Mouse (Mus musculus): ENCODE results near the gene Usp28. TPM values are rescaled to one million over a fixed set of nuclear protein-coding genes. Genes with fewer than 3 reads are reported as not detected.

Usp28 gene
- 10.5 and 14.8 TPM in 2 replicates for polyA plus RNA-seq (2012)

- no peak for TF ChIP-seq GATA1 (IDR thresholded peaks at IDR 0.05; ENCODE audit: low read length)
These were observed at the start of gene Usp28 for GRCm38 (mm10) chr9:48984845-48985707. TSS of gene Usp28 (plus strand) at chr9:48985375.

- TF ChIP-seq GATA1 (IDR thresholded peaks at IDR 0.05; ENCODE audit: low read length): no peak
These were observed 42.8 kb upstream of the Usp28 start for GRCm38 (mm10) chr9:48942349-48942748.

GRCm38 (mm10) chr9:48947565-48947964 is 37.6 kb upstream of the Usp28 start:
- TF ChIP-seq GATA1 (IDR thresholded peaks at IDR 0.05; ENCODE audit: low read length): no peak

- TF ChIP-seq GATA1 (IDR thresholded peaks at IDR 0.05; ENCODE audit: low read length): no peak
These were observed 23.9 kb upstream of the Usp28 start for GRCm38 (mm10) chr9:48961314-48961713.

GRCm38 (mm10) chr9:48962131-48962530 is 23.0 kb upstream of the Usp28 start:
- no peak for TF ChIP-seq GATA1 (IDR thresholded peaks at IDR 0.05; ENCODE audit: low read length)

- TF ChIP-seq GATA1 (IDR thresholded peaks at IDR 0.05; ENCODE audit: low read length): no peak
These were observed 20.6 kb upstream of the Usp28 start, which contains the start of gene Htr3b for GRCm38 (mm10) chr9:48964587-48965040. TSS of gene Htr3b (minus strand) at chr9:48964990.

- TF ChIP-seq GATA1 (IDR thresholded peaks at IDR 0.05; ENCODE audit: low read length): no peak
These were observed 12.7 kb upstream of the Usp28 start for GRCm38 (mm10) chr9:48972494-48972893.

- TF ChIP-seq GATA1 (IDR thresholded peaks at IDR 0.05; ENCODE audit: low read length): no peak
These were observed 8.4 kb upstream of the Usp28 start for GRCm38 (mm10) chr9:48976661-48977355.

GRCm38 (mm10) chr9:48980371-48980770 is 4.8 kb upstream of the Usp28 start:
- TF ChIP-seq GATA1 (IDR thresholded peaks at IDR 0.05; ENCODE audit: low read length): no peak

GRCm38 (mm10) chr9:48980781-48981180 is 4.4 kb upstream of the Usp28 start:
- TF ChIP-seq GATA1 (IDR thresholded peaks at IDR 0.05; ENCODE audit: low read length): no peak

- no peak for TF ChIP-seq GATA1 (IDR thresholded peaks at IDR 0.05; ENCODE audit: low read length)
These were observed 3.3 kb upstream of the Usp28 start for GRCm38 (mm10) chr9:48981827-48982226.

GRCm38 (mm10) chr9:48984320-48984844 is 793 bp upstream of the Usp28 start:
- TF ChIP-seq GATA1 (IDR thresholded peaks at IDR 0.05; ENCODE audit: low read length): no peak

GRCm38 (mm10) chr9:48985708-48986088 is 523 bp downstream of the Usp28 start:
- TF ChIP-seq GATA1 (IDR thresholded peaks at IDR 0.05; ENCODE audit: low read length): no peak

GRCm38 (mm10) chr9:48986616-48987141 is 1.5 kb downstream of the Usp28 start:
- TF ChIP-seq GATA1 (IDR thresholded peaks at IDR 0.05; ENCODE audit: low read length): no peak

GRCm38 (mm10) chr9:48987201-48988101 is 2.3 kb downstream of the Usp28 start:
- TF ChIP-seq GATA1 (IDR thresholded peaks at IDR 0.05; ENCODE audit: low read length): no peak
